Mouse (Mus musculus): ENCODE measurements at regions not wholly inside any gene's neighbourhood (a gene's known extent, or its start where the extent isn't known, plus 50 kb on each side); places are given as distances from the start of the nearest gene placed in this dataset.

- H3K27me3 ChIP-seq (ENCODE audit: control insufficient read depth, insufficient read depth, low read length): no peaks in the 10 kb centered on the region
- no peak overlapping the region for H3K27ac ChIP-seq (replicated peaks)
- 68% methylated on average over 10 of the region's 10 CpGs for WGBS
- H3K4me3 ChIP-seq (ENCODE audit: low read depth, low read length): no peak overlapping the region
- H3K9ac ChIP-seq (ENCODE audit: low read length): no peak overlapping the region
- ATAC-seq (ENCODE audit: low FRiP score, low TSS enrichment): no peak
- TF ChIP-seq EP300 (optimal IDR thresholded peaks at IDR 0.05): no peak
- TF ChIP-seq CTCF (IDR thresholded peaks at IDR 0.05; ENCODE audit: low read depth): no peak
- no peak for DNase-seq (ENCODE audit: low spot score)
- H3K36me3 ChIP-seq (ENCODE audit: control insufficient read depth, insufficient read depth, low read length): no peaks in the 10 kb centered on the region
- H3K4me1 ChIP-seq (replicated peaks; ENCODE audit: control insufficient read depth, insufficient read depth): no peaks in the 10 kb centered on the region
- H3K4me2 ChIP-seq (replicated peaks; ENCODE audit: low read depth): no peak overlapping the region
- no peaks in the 10 kb centered on the region for H3K9me3 ChIP-seq (ENCODE audit: control insufficient read depth, low read length)
Measured at GRCm38 (mm10) chr1:88623040-88623439, 79.0 kb downstream of the Arl4c start.

DNA sequence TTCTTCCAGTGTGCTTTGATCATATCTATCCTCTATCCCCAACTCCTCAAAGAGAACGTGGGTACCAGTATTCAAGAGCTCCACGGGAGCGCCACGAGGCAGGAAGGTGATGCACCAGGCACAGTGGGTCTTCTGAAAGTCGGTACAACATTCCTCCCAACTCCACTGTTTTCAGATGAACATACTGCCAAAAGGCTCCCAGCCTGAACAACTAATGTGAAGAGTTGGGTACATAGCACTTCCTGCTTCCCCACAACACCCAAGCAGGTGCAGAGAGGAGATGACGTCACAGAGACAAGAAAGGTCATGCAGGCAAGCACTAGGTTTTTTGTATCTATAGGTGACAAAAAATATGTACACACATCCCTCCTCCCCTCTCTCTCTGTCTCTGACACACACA, 79.7 kb downstream of the Arl4c start:
- TF ChIP-seq EP300 (optimal IDR thresholded peaks at IDR 0.05): no peak
- no peak for TF ChIP-seq CTCF (IDR thresholded peaks at IDR 0.05; ENCODE audit: low read depth)
- 77% methylated on average over 6 of the region's 6 CpGs for WGBS
- Histone ChIP-seq H3K4me2 (replicated peaks; ENCODE audit: low read depth) (no peak overlapping the region), H3K9me3 (ENCODE audit: control insufficient read depth, low read length) (no peaks in the 10 kb centered on the region), H3K4me3 (ENCODE audit: low read depth, low read length) (no peak overlapping the region), H3K27me3 (ENCODE audit: control insufficient read depth, insufficient read depth, low read length) (no peaks in the 10 kb centered on the region), H3K9ac (ENCODE audit: low read length) (no peak overlapping the region), H3K36me3 (ENCODE audit: control insufficient read depth, insufficient read depth, low read length) (no peaks in the 10 kb centered on the region), H3K4me1 (replicated peaks; ENCODE audit: control insufficient read depth, insufficient read depth) (no peaks in the 10 kb centered on the region), H3K27ac (replicated peaks) (no peak overlapping the region)
- DNase-seq (ENCODE audit: low spot score): no peak
- no peak for ATAC-seq (ENCODE audit: low FRiP score, low TSS enrichment)

DNA sequence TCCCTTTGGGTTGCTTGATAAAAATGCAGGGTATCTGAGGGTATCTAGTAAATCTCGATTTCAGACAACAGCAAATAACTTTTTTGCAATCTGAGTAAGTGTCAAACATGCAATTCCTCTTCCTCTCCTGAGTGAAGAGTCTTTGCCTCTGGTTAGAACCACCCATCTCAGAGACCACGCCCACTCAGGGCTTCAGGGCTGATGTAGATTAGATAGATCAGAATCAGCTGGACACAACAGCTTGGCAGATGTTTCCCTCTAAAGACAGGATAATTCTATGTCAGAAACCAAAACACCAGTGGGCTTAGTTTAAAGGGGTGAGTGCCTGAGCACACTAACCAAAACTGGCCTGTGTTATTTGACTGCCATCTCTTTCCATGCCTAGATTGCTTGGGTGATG, 80.8 kb downstream of the Arl4c start:
- Histone ChIP-seq H3K36me3 (ENCODE audit: control insufficient read depth, insufficient read depth, low read length) (no peaks in the 10 kb centered on the region), H3K4me1 (replicated peaks; ENCODE audit: control insufficient read depth, insufficient read depth) (no peaks in the 10 kb centered on the region), H3K27ac (replicated peaks) (no peak overlapping the region), H3K4me3 (ENCODE audit: low read depth, low read length) (no peak overlapping the region), H3K9ac (ENCODE audit: low read length) (no peak overlapping the region), H3K9me3 (ENCODE audit: control insufficient read depth, low read length) (no peaks in the 10 kb centered on the region), H3K4me2 (replicated peaks; ENCODE audit: low read depth) (no peak overlapping the region), H3K27me3 (ENCODE audit: control insufficient read depth, insufficient read depth, low read length) (no peaks in the 10 kb centered on the region)
- TF ChIP-seq EP300 (optimal IDR thresholded peaks at IDR 0.05): no peak
- no peak for TF ChIP-seq CTCF (IDR thresholded peaks at IDR 0.05; ENCODE audit: low read depth)
- WGBS: 54% methylated on average over 2 of the region's 2 CpGs
- DNase-seq (ENCODE audit: low spot score): no peak
- ATAC-seq (ENCODE audit: low FRiP score, low TSS enrichment): no peak

DNA sequence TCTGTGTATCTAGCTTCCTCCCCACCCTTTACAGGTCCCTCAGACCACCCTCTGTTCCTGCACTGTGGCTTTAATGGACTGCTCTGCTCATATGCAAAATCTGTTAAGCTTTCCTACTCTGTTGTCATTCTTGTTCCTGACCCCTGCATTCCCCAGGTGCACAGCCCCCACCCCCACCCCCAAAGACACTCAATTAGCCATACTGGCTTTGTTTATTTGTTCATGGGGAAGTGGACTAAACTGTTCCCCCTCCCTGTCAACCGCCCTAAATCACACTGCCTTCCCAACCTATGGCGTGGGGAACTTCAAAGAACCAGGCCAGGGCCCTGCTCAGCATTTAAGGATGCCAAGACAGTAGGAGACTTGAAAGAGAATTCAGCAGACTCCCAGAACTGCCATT, 89.0 kb downstream of the Arl4c start:
- Histone ChIP-seq H3K27me3 (ENCODE audit: control insufficient read depth, insufficient read depth, low read length) (no peaks in the 10 kb centered on the region), H3K4me2 (replicated peaks; ENCODE audit: low read depth) (no peak overlapping the region), H3K9me3 (ENCODE audit: control insufficient read depth, low read length) (no peaks in the 10 kb centered on the region), H3K36me3 (ENCODE audit: control insufficient read depth, insufficient read depth, low read length) (no peaks in the 10 kb centered on the region), H3K27ac (replicated peaks) (no peak overlapping the region), H3K4me3 (ENCODE audit: low read depth, low read length) (no peak overlapping the region), H3K9ac (ENCODE audit: low read length) (no peak overlapping the region), H3K4me1 (replicated peaks; ENCODE audit: control insufficient read depth, insufficient read depth) (no peaks in the 10 kb centered on the region)
- DNase-seq (ENCODE audit: low spot score) (no peak), ATAC-seq (ENCODE audit: low FRiP score, low TSS enrichment) (no peak)
- 36% methylated on average over 2 of the region's 2 CpGs for WGBS
- TF ChIP-seq CTCF (IDR thresholded peaks at IDR 0.05; ENCODE audit: low read depth) (no peak), EP300 (optimal IDR thresholded peaks at IDR 0.05) (no peak)

DNA sequence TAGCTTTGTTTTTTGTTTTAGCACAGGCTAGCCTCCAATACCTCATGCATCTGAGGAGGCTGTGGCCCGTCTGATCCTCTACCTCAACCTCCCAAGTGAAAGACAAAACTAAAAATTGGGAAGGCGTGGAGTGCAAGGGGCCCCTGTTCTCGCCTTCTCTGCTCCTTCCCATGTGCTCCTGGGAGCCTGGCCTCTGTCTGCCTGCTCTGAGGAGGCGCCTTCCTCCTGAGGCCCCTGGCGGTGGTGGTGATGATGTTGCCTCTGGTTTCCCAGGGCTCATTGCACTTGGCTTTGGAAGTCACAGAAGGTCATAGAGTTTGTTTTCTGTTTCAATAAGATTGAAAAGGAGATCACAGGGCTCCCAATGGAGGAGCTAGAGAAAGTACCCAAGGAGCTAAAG, 90.8 kb downstream of the Arl4c start:
- Histone ChIP-seq H3K27me3 (ENCODE audit: control insufficient read depth, insufficient read depth, low read length) (no peaks in the 10 kb centered on the region), H3K9me3 (ENCODE audit: control insufficient read depth, low read length) (no peaks in the 10 kb centered on the region), H3K4me3 (ENCODE audit: low read depth, low read length) (no peak overlapping the region), H3K27ac (replicated peaks) (no peak overlapping the region), H3K9ac (ENCODE audit: low read length) (no peak overlapping the region), H3K36me3 (ENCODE audit: control insufficient read depth, insufficient read depth, low read length) (no peaks in the 10 kb centered on the region), H3K4me1 (replicated peaks; ENCODE audit: control insufficient read depth, insufficient read depth) (no peaks in the 10 kb centered on the region), H3K4me2 (replicated peaks; ENCODE audit: low read depth) (no peak overlapping the region)
- WGBS: 83% methylated on average over 5 of the region's 5 CpGs
- DNase-seq (ENCODE audit: low spot score) (no peak), ATAC-seq (ENCODE audit: low FRiP score, low TSS enrichment) (no peak)
- TF ChIP-seq CTCF (IDR thresholded peaks at IDR 0.05; ENCODE audit: low read depth) (no peak), EP300 (optimal IDR thresholded peaks at IDR 0.05) (no peak)

DNA sequence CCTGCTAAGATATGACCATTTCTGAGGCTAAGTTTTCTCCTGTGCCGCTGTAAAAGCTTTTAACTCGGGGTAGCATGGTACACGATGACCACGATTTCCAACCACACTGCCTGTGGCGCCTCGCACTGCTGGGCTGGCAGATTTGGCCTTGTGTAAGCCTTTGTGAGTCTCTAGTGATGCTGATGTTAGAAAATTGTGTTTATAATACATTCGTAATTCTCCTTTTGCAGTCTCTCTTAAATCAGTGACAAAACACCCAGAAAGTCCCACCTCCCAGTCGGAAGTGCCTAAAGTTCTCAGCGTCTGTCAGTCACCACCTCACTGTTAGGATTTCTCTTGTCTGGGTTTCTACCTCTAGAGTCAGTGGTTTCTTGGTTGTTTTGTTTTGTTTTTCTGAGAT, 91.2 kb downstream of the Arl4c start:
- H3K27me3 ChIP-seq (ENCODE audit: control insufficient read depth, insufficient read depth, low read length): no peaks in the 10 kb centered on the region
- ATAC-seq (ENCODE audit: low FRiP score, low TSS enrichment) (no peak), DNase-seq (ENCODE audit: low spot score) (no peak)
- H3K9ac ChIP-seq (ENCODE audit: low read length): no peak overlapping the region
- H3K9me3 ChIP-seq (ENCODE audit: control insufficient read depth, low read length): no peaks in the 10 kb centered on the region
- no peak overlapping the region for H3K27ac ChIP-seq (replicated peaks)
- H3K4me3 ChIP-seq (ENCODE audit: low read depth, low read length): no peak overlapping the region
- no peaks in the 10 kb centered on the region for H3K4me1 ChIP-seq (replicated peaks; ENCODE audit: control insufficient read depth, insufficient read depth)
- H3K36me3 ChIP-seq (ENCODE audit: control insufficient read depth, insufficient read depth, low read length): no peaks in the 10 kb centered on the region
- no peak for TF ChIP-seq EP300 (optimal IDR thresholded peaks at IDR 0.05)
- no peak for TF ChIP-seq CTCF (IDR thresholded peaks at IDR 0.05; ENCODE audit: low read depth)
- H3K4me2 ChIP-seq (replicated peaks; ENCODE audit: low read depth): no peak overlapping the region
- WGBS: 86% methylated on average over 9 of the region's 9 CpGs
